Mouse (Mus musculus): ENCODE results near the gene Cwh43. TPM values are rescaled to one million over a fixed set of nuclear protein-coding genes. Genes with fewer than 3 reads are reported as not detected.

Gene Cwh43
- polyA plus RNA-seq, 1 experiment: not detected

- no peak overlapping the region for H3ac ChIP-seq (ENCODE audit: control insufficient read depth, insufficient read length, low read depth)
- TF ChIP-seq USF1 (IDR thresholded peaks at IDR 0.05; ENCODE audit: low read depth): no peak
- no peak for TF ChIP-seq CTCF (IDR thresholded peaks at IDR 0.05; ENCODE audit: control insufficient read depth, insufficient read depth, insufficient read length)
- no peak for TF ChIP-seq MYOD1 (IDR thresholded peaks at IDR 0.05; ENCODE audit: control insufficient read depth, insufficient read length, low read depth)
- no peak for TF ChIP-seq CEBPB (IDR thresholded peaks at IDR 0.05; ENCODE audit: low read depth)
- TF ChIP-seq MYOG (IDR thresholded peaks at IDR 0.05; ENCODE audit: control insufficient read depth, extremely low read depth, insufficient read length): no peak
- no peak for TF ChIP-seq FOSL1 (IDR thresholded peaks at IDR 0.05; ENCODE audit: insufficient read depth, low read length, poor library complexity, severe bottlenecking)
- no peak for TF ChIP-seq MAX (IDR thresholded peaks at IDR 0.05)
Observed at GRCm38 (mm10) chr5:73500867-73501440, 95.1 kb downstream of the Cwh43 start.

GRCm38 (mm10) chr5:73502422-73502821 is 96.5 kb downstream of the Cwh43 start:
- no peaks in the 10 kb centered on the region for H3K27me3 ChIP-seq (ENCODE audit: control insufficient read depth, insufficient read depth, insufficient read length)
- TF ChIP-seq CEBPB (IDR thresholded peaks at IDR 0.05; ENCODE audit: low read depth) (no peak), CTCF (IDR thresholded peaks at IDR 0.05; ENCODE audit: control insufficient read depth, insufficient read depth, insufficient read length) (no peak), MYOD1 (IDR thresholded peaks at IDR 0.05; ENCODE audit: control insufficient read depth, insufficient read length, low read depth) (no peak), MYOG (IDR thresholded peaks at IDR 0.05; ENCODE audit: control insufficient read depth, extremely low read depth, insufficient read length) (no peak), USF1 (IDR thresholded peaks at IDR 0.05; ENCODE audit: low read depth) (no peak), MAX (IDR thresholded peaks at IDR 0.05) (no peak), FOSL1 (IDR thresholded peaks at IDR 0.05; ENCODE audit: insufficient read depth, low read length, poor library complexity, severe bottlenecking) (no peak)
- no peak overlapping the region for H3K4me3 ChIP-seq (ENCODE audit: insufficient read depth, poor library complexity, severe bottlenecking)

More at GRCm38 (mm10) chr5:73500867-73501440, 95.1 kb downstream of the Cwh43 start:
- no peaks in the 10 kb centered on the region for H3K79me2 ChIP-seq (ENCODE audit: control insufficient read depth, insufficient read depth)
- H3K4me3 ChIP-seq (ENCODE audit: insufficient read depth, poor library complexity, severe bottlenecking): no peak overlapping the region
- H3K27me3 ChIP-seq (ENCODE audit: control insufficient read depth, insufficient read depth, insufficient read length): no peaks in the 10 kb centered on the region
- peaks cover 2% of the 10 kb centered on the region for H3K79me3 ChIP-seq (ENCODE audit: low read depth)
- H3K36me3 ChIP-seq (ENCODE audit: control insufficient read depth, insufficient read depth): no peaks in the 10 kb centered on the region

More at GRCm38 (mm10) chr5:73502422-73502821, 96.5 kb downstream of the Cwh43 start:
- Histone ChIP-seq H3K79me2 (ENCODE audit: control insufficient read depth, insufficient read depth) (no peaks in the 10 kb centered on the region), H3K79me3 (ENCODE audit: low read depth) (peaks cover 2% of the 10 kb centered on the region), H3K36me3 (ENCODE audit: control insufficient read depth, insufficient read depth) (no peaks in the 10 kb centered on the region), H3ac (ENCODE audit: control insufficient read depth, insufficient read length, low read depth) (no peak overlapping the region)

Other genes with a start within 250 kb of the Cwh43 start
- 13.2 TPM for gene Fryl, start 149.5 kb upstream of the Cwh43 start, polyA plus RNA-seq (2012; fragmentation: generic; extraction: Trizol)
- gene Ociad1, start 113.3 kb upstream of the Cwh43 start, polyA plus RNA-seq (2012; fragmentation: generic; extraction: Trizol): 142 TPM
- gene Ociad2, start 65.0 kb upstream of the Cwh43 start, polyA plus RNA-seq (2012; fragmentation: generic; extraction: Trizol): 7.1 TPM
- 3.3 TPM for gene Dcun1d4, start 74.9 kb downstream of the Cwh43 start, polyA plus RNA-seq (2012; fragmentation: generic; extraction: Trizol)
- not detected for gene Lrrc66, start 226.5 kb downstream of the Cwh43 start, polyA plus RNA-seq (2012; fragmentation: generic; extraction: Trizol)
- gene Sgcb, start 241.7 kb downstream of the Cwh43 start, polyA plus RNA-seq (2012; fragmentation: generic; extraction: Trizol): 9.3 TPM
- not detected for gene Spata18, start 245.3 kb downstream of the Cwh43 start, polyA plus RNA-seq (2012; fragmentation: generic; extraction: Trizol)

Measured in C2C12 (cell line).